ENCODE assay signal across 9 mouse cellular contexts in the genomic region with DNA sequence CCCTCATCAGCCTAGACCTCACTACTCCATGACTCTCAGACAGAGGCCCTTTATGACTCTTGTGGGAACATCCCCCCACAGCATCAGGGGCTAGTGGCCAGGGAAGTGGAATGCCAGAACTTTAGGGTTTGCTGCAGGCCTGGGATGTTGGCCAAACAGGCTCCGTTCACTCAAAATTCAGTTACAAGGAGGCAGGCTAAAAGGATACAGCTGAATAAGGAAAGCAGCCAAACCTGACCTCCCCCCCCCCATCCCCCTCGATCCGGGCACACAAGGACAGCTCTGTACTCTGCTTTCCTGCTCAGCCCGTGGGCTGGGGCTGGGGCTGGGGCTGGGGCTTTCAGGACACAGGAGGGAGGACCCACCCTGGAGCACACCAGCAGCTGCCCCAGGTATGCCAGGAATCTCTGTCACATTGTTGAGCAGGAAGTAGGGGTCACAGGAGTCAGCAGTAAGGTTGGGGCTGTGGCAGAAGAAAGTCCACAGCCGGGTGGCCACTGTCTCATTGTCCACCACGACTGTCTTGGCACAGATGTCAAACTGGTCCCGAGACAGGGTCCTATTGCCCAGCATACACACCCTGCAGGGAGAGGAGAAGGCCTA. TPM values are rescaled to one million over a fixed set of nuclear protein-coding genes. Genes with fewer than 3 reads are reported as not detected.
DNase-seq lines count a peak whose midpoint lies in the region; ATAC-seq and TF ChIP-seq lines count a peak whose summit lies in the region.
"Had no signal": no experiment of that assay in that cellular context is flagged by ENCODE, and none has a peak within 500 bp of the region (broad histone marks: within the 10 kb centered on the region; RNA-seq: fewer than 3 reads in every experiment).

No protein-coding gene starts in this region.

- H3K9me3 ChIP-seq in hindbrain, embryonic 15.5 days = no peaks in the 10 kb centered on the region
- H3K9me3 ChIP-seq in limb, embryonic 15.5 days = no peaks in the 10 kb centered on the region
- H3K9me3 ChIP-seq: liver, embryonic 13.5 days had no signal

- H3K9ac ChIP-seq in hindbrain, embryonic 15.5 days = no peak overlapping the region
- no peak overlapping the region; the same call in 1 of the 2 replicates for H3K9ac ChIP-seq in limb, embryonic 15.5 days
- H3K9ac ChIP-seq: liver, embryonic 13.5 days had no signal

- H3K27me3 ChIP-seq in spleen, adult 2 months (ENCODE audit: control insufficient read depth, insufficient read depth, low read length) = no peaks in the 10 kb centered on the region
- H3K27me3 ChIP-seq in hindbrain, embryonic 15.5 days = no peaks in the 10 kb centered on the region
- no peaks in the 10 kb centered on the region for H3K27me3 ChIP-seq in limb, embryonic 15.5 days
- H3K27me3 ChIP-seq: liver, embryonic 13.5 days had no signal

- no peak for TF ChIP-seq POLR2A in spleen, adult 2 months (IDR thresholded peaks at IDR 0.05; ENCODE audit: low read depth, low read length)

- peak; percentile 89 for ATAC-seq in hindbrain, embryonic 15.5 days (ENCODE audit: low FRiP score, low read depth)
- ATAC-seq in limb, embryonic 15.5 days (ENCODE audit: insufficient number of reproducible peaks, low FRiP score, low TSS enrichment, low read depth) = peak; percentile 83
- no peak for ATAC-seq in erythroid progenitor cell, adult 5-6 weeks (replicated peaks; ENCODE audit: low FRiP score, poor library complexity, severe bottlenecking)

- H3K4me3 ChIP-seq in spleen, adult 2 months (ENCODE audit: extremely low read depth, insufficient read depth, insufficient read length) = no peak overlapping the region
- no peak overlapping the region for H3K4me3 ChIP-seq in hindbrain, embryonic 15.5 days
- no peak overlapping the region for H3K4me3 ChIP-seq in limb, embryonic 15.5 days
- H3K4me3 ChIP-seq: liver, embryonic 13.5 days had no signal

- H3K36me3 ChIP-seq in spleen, adult 2 months (ENCODE audit: control insufficient read depth, insufficient read depth, low read length) = peaks cover 4% of the 10 kb centered on the region; the same call in 1 of the 2 replicates
- H3K36me3 ChIP-seq in hindbrain, embryonic 15.5 days = no peaks in the 10 kb centered on the region
- H3K36me3 ChIP-seq in limb, embryonic 15.5 days = peaks cover 90% of the 10 kb centered on the region

- TF ChIP-seq CTCF in spleen, adult 2 months (IDR thresholded peaks at IDR 0.05; ENCODE audit: extremely low read depth, insufficient read depth, insufficient read length, insufficient replicate concordance) = no peak

- DNase-seq in cerebellum, adult 9-11 months = peak; percentile 56
- DNase-seq in cerebellum, adult 8-10 months = no peak
- DNase-seq in spleen, adult 2 months (ENCODE audit: low read depth in 1 of 2, low spot score in 2 of 2) = no peak
- no peak for DNase-seq in spleen, postnatal 10 days (ENCODE audit: low spot score in 2 of 2)
- no peak for DNase-seq in spleen, adult 18-20 months
- DNase-seq: liver, embryonic 13.5 days had no signal

- peak overlapping the region; percentile 44 for H3K27ac ChIP-seq in spleen, adult 2 months (ENCODE audit: insufficient read depth, low read length)
- peak overlapping the region; percentile 79 for H3K27ac ChIP-seq in hindbrain, embryonic 15.5 days (replicated peaks)
- peak overlapping the region; percentile 88 for H3K27ac ChIP-seq in limb, embryonic 15.5 days
- H3K27ac ChIP-seq: liver, embryonic 13.5 days had no signal

- H3K4me1 ChIP-seq in spleen, adult 2 months (ENCODE audit: control insufficient read depth, insufficient read depth, insufficient read length) = no peaks in the 10 kb centered on the region
- peaks cover 8% of the 10 kb centered on the region for H3K4me1 ChIP-seq in hindbrain, embryonic 15.5 days (replicated peaks)
- peaks cover 29% of the 10 kb centered on the region for H3K4me1 ChIP-seq in limb, embryonic 15.5 days

- WGBS in spleen, adult 2 months = 79% methylated on average over 7 of the region's 7 CpGs
- WGBS in hindbrain, embryonic 15.5 days = 54% methylated on average over 7 of the region's 7 CpGs
- 25% methylated on average over 7 of the region's 7 CpGs for WGBS in limb, embryonic 15.5 days

- H3K4me2 ChIP-seq in hindbrain, embryonic 15.5 days = 0 out of 2 replicates have a peak overlapping the region, but pooled peaks have one; percentile 4
- H3K4me2 ChIP-seq in limb, embryonic 15.5 days = no peak overlapping the region
- H3K4me2 ChIP-seq: liver, embryonic 13.5 days had no signal

RNA-seq across cellular contexts. Expression of a gene that starts 8.0 kb away (rescaled TPM):
- 2.7 and 3.1 TPM in 2 replicates for polyA plus RNA-seq in spleen, adult 2 months (2012; rRNA removed)
- 4.5 and 5.0 TPM in 2 replicates for polyA plus RNA-seq in hindbrain, embryonic 15.5 days (2015; fragmentation: Nextera tagmentation; extraction: Ambion mirVana)
- polyA plus RNA-seq in limb, embryonic 15.5 days (2015; fragmentation: Nextera tagmentation; extraction: Ambion mirVana) = 3.1 and 3.2 TPM in 2 replicates
- not detected in 2 replicates for total RNA-seq in erythroid progenitor cell, adult 5-6 weeks (2015; ENCODE audit: low replicate concordance)
- total RNA-seq in erythroid progenitor cell, adult 5-6 weeks (2017; ENCODE audit: low replicate concordance) = 2.4 TPM in 1 of 2 replicates, not detected in the other

RNA-seq across cellular contexts. Expression of a gene that starts 12.9 kb away (rescaled TPM):
- 228 and 357 TPM in 2 replicates for polyA plus RNA-seq in spleen, adult 2 months (2012; rRNA removed)
- polyA plus RNA-seq in hindbrain, embryonic 15.5 days (2015; fragmentation: Nextera tagmentation; extraction: Ambion mirVana) = 74.7 and 75.2 TPM in 2 replicates
- polyA plus RNA-seq in limb, embryonic 15.5 days (2015; fragmentation: Nextera tagmentation; extraction: Ambion mirVana) = 30.0 and 30.7 TPM in 2 replicates
- total RNA-seq in erythroid progenitor cell, adult 5-6 weeks (2015; ENCODE audit: low replicate concordance) = 20.2 and 25.2 TPM in 2 replicates
- 2.7 and 4.2 TPM in 2 replicates for total RNA-seq in erythroid progenitor cell, adult 5-6 weeks (2017; ENCODE audit: low replicate concordance)

RNA-seq across cellular contexts. Expression of a gene that starts 14.7 kb away (rescaled TPM):
- 25.1 and 29.5 TPM in 2 replicates for polyA plus RNA-seq in spleen, adult 2 months (2012; rRNA removed)
- 11.9 and 12.9 TPM in 2 replicates for polyA plus RNA-seq in hindbrain, embryonic 15.5 days (2015; fragmentation: Nextera tagmentation; extraction: Ambion mirVana)
- 57.6 and 62.7 TPM in 2 replicates for polyA plus RNA-seq in limb, embryonic 15.5 days (2015; fragmentation: Nextera tagmentation; extraction: Ambion mirVana)
- 2.5 and 3.4 TPM in 2 replicates for total RNA-seq in erythroid progenitor cell, adult 5-6 weeks (2015; ENCODE audit: low replicate concordance)
- 4.0 and 13.7 TPM in 2 replicates for total RNA-seq in erythroid progenitor cell, adult 5-6 weeks (2017; ENCODE audit: low replicate concordance)

RNA-seq across cellular contexts. Expression of a gene that starts 17.5 kb away (rescaled TPM):
- 4,893 and 4,931 TPM in 2 replicates for polyA plus RNA-seq in spleen, adult 2 months (2012; rRNA removed)
- 3.4 and 4.7 TPM in 2 replicates for polyA plus RNA-seq in hindbrain, embryonic 15.5 days (2015; fragmentation: Nextera tagmentation; extraction: Ambion mirVana)
- polyA plus RNA-seq in limb, embryonic 15.5 days (2015; fragmentation: Nextera tagmentation; extraction: Ambion mirVana) = 0.96 and 1.1 TPM in 2 replicates
- not detected in 2 replicates for total RNA-seq in erythroid progenitor cell, adult 5-6 weeks (2015; ENCODE audit: low replicate concordance)
- not detected in 2 replicates for total RNA-seq in erythroid progenitor cell, adult 5-6 weeks (2017; ENCODE audit: low replicate concordance)

RNA-seq across cellular contexts. Expression of a gene that starts 28.1 kb away (rescaled TPM):
- polyA plus RNA-seq in spleen, adult 2 months (2012; rRNA removed) = 0.20 and 0.48 TPM in 2 replicates
- polyA plus RNA-seq in hindbrain, embryonic 15.5 days (2015; fragmentation: Nextera tagmentation; extraction: Ambion mirVana) = not detected in 2 replicates
- polyA plus RNA-seq in limb, embryonic 15.5 days (2015; fragmentation: Nextera tagmentation; extraction: Ambion mirVana) = not detected in 2 replicates
- total RNA-seq in erythroid progenitor cell, adult 5-6 weeks (2015; ENCODE audit: low replicate concordance) = not detected in 2 replicates
- not detected in 2 replicates for total RNA-seq in erythroid progenitor cell, adult 5-6 weeks (2017; ENCODE audit: low replicate concordance)
- polyA plus RNA-seq: liver, embryonic 13.5 days had no signal
